Mouse (Mus musculus) forebrain, embryonic 12.5 days (tissue): ENCODE data around the gene Otud3. TPM values are rescaled to one million over a fixed set of nuclear protein-coding genes. Genes with fewer than 3 reads are reported as not detected.

Source experiments
- ATAC-seq: fragments of 200-750 bp; cut with Nextera tagmentation; 2 replicates; pipeline ENCODE4 v1.8.0; 2017; ENCODE audit warnings: moderate TSS enrichment; ENCODE audit not compliant: low FRiP score
- H3K27ac ChIP-seq: fragments of 300-500 bp; sonication (generic); 2 replicates; pipeline ENCODE4 v1.5.1; 2016; ENCODE audit warnings: mild to moderate bottlenecking
- H3K27me3 ChIP-seq: fragments of 300-500 bp; sonication (generic); 2 replicates; pipeline ENCODE4 v1.6.1; 2016; ENCODE audit warnings: mild to moderate bottlenecking
- H3K36me3 ChIP-seq: fragments of 300-500 bp; sonication (generic); replicated peaks from 2 replicates; pipeline ENCODE4 v1.6.1; 2016; ENCODE audit warnings: mild to moderate bottlenecking
- H3K4me1 ChIP-seq: fragments of 300-500 bp; sonication (generic); 2 replicates; pipeline ENCODE4 v1.6.1; 2016
- H3K4me2 ChIP-seq: fragments of 300-500 bp; sonication (generic); 2 replicates; pipeline ENCODE4 v1.6.1; 2016; ENCODE audit warnings: mild to moderate bottlenecking, moderate library complexity
- H3K4me3 ChIP-seq: fragments of 300-500 bp; sonication (generic); replicated peaks from 2 replicates; pipeline ENCODE4 v1.5.1; 2016; ENCODE audit warnings: mild to moderate bottlenecking
- H3K9ac ChIP-seq: fragments of 300-500 bp; sonication (generic); 2 replicates; pipeline ENCODE4 v1.6.1; 2016; ENCODE audit warnings: mild to moderate bottlenecking
- H3K9me3 ChIP-seq: fragments of 300-500 bp; sonication (generic); 2 replicates; pipeline ENCODE4 v1.6.1; 2016
- WGBS: fragments of 180-500 bp; shearing (Covaris S2); methylation state at CpG from one replicate; pipeline ENCODE4 v1.1.7; 2016; 5-methylcytosine and 5-hydroxymethylcytosine counted together
- polyA plus RNA-seq: library from polyadenylated mRNA; unstranded; fragments of >200 nt; fragmentation: Nextera tagmentation; extraction: Ambion mirVana; gene quantifications from 2 replicates; pipeline ENCODE4 v1.2.1, GENCODE M21; 2016

The Otud3 gene
- 3.5 and 4.0 TPM in 2 replicates for polyA plus RNA-seq

- Histone ChIP-seq H3K4me2 (peak within 1 kb of the TSS; percentile 90), H3K9me3 (0 out of 2 replicates have a peak, but pooled peaks cover 5% of the 10 kb centered on the region), H3K27ac (peak within 1 kb of the TSS; percentile 65), H3K27me3 (no peaks in the 10 kb centered on the region), H3K4me3 (peak within 1 kb of the TSS; percentile 87), H3K9ac (peak within 1 kb of the TSS; percentile 89), H3K4me1 (peaks cover 16% of the 10 kb centered on the region), H3K36me3 (peaks cover 4% of the 10 kb centered on the region)
- under 1% methylated on average over 36 of the region's 39 CpGs for WGBS
- ATAC-seq, result peak; percentile 93
These were observed at the start of gene Otud3 for GRCm38 (mm10) chr4:138913797-138914196. Gene Otud3 (minus strand): TSS chr4:138913945.

DNA sequence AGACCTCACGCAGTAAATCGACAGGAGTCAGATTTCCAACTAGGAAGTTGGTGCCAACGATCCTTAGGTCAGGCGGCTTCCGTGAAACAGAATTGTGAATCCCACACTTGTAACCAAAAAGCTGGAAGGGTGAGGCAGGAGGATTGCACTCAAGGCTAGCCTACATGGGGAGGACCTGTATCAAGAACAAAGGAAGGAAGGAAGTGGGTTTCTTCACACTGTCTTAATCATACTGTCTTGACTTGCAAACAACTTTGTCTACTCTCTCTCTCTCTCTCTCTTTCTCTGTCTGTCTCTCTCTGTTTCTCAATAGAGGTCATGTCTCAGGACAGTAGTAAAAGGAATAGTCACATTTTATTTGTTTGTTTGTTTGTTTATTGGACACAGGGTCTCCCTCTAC is 49.0 kb upstream of the Otud3 start:
- no peak overlapping the region for H3K27ac ChIP-seq
- no peak overlapping the region for H3K4me3 ChIP-seq
- no peak overlapping the region for H3K9ac ChIP-seq
- H3K4me2 ChIP-seq, result no peak overlapping the region
- no peaks in the 10 kb centered on the region for H3K4me1 ChIP-seq
- WGBS, result 95% methylated on average over 5 of the region's 5 CpGs
- no peaks in the 10 kb centered on the region for H3K9me3 ChIP-seq
- ATAC-seq, result no peak
- 0 out of 2 replicates have a peak, but pooled peaks cover 4% of the 10 kb centered on the region for H3K27me3 ChIP-seq
- no peaks in the 10 kb centered on the region for H3K36me3 ChIP-seq

DNA sequence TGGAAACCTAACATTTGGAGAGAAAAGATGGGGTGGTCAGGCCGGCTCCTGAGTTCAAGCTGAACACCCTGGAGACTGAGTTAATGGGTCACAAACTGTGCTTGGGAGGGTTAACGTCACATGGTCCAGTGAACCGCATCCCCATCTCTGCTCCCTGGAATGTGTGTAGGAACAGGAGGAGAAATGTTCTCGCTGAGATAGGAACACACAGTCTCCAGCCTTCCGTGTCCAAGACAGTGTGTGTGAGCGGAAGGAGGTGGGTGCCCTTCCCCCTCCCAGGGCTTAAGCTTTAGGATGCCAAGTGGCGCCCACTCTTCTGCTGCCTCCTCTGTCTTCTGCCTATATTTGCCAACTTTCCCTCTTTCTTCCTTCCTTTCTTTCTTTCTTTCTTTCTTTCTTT is 46.2 kb upstream of the Otud3 start:
- Histone ChIP-seq H3K9ac (no peak overlapping the region), H3K36me3 (no peaks in the 10 kb centered on the region), H3K9me3 (no peaks in the 10 kb centered on the region), H3K27me3 (0 out of 2 replicates have a peak, but pooled peaks cover 4% of the 10 kb centered on the region), H3K27ac (no peak overlapping the region), H3K4me3 (no peak overlapping the region), H3K4me1 (no peaks in the 10 kb centered on the region), H3K4me2 (no peak overlapping the region)
- ATAC-seq, result no peak
- 83% methylated on average over 7 of the region's 7 CpGs for WGBS

DNA sequence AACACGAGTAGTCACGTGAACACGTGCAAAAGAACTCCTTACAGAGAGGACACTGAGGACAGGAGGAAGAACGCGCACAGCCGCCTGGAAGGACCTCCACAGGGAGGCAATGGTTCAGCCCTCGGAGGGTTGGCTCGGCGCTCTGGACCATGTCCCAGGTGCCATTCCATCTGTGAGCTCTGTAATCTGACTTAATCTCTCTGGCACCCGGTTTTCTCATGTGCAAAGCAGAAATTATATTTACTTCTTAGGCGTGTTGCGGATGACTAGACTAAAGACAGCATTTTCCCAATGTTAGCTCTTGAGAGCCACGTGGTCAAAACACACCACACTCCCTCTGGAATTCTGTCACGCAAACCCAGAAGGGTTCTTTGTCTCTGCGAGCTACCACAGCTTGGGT is 45.4 kb upstream of the Otud3 start:
- H3K4me3 ChIP-seq, result no peak overlapping the region
- no peak overlapping the region for H3K27ac ChIP-seq
- H3K27me3 ChIP-seq, result 0 out of 2 replicates have a peak, but pooled peaks cover 4% of the 10 kb centered on the region
- whole genome bisulfite sequencing, result 86% methylated on average over 15 of the region's 15 CpGs
- no peak overlapping the region for H3K9ac ChIP-seq
- no peak overlapping the region for H3K4me2 ChIP-seq
- no peaks in the 10 kb centered on the region for H3K4me1 ChIP-seq
- no peaks in the 10 kb centered on the region for H3K9me3 ChIP-seq
- no peak for ATAC-seq
- no peaks in the 10 kb centered on the region for H3K36me3 ChIP-seq

- Histone ChIP-seq H3K4me1 (no peaks in the 10 kb centered on the region), H3K4me2 (no peak overlapping the region), H3K4me3 (no peak overlapping the region), H3K9me3 (no peaks in the 10 kb centered on the region), H3K27ac (no peak overlapping the region), H3K36me3 (no peaks in the 10 kb centered on the region), H3K9ac (no peak overlapping the region), H3K27me3 (0 out of 2 replicates have a peak, but pooled peaks cover 4% of the 10 kb centered on the region)
- WGBS, result 90% methylated on average over 9 of the region's 9 CpGs
- no peak for ATAC-seq
These were observed 44.9 kb upstream of the Otud3 start for GRCm38 (mm10) chr4:138958612-138959011.

GRCm38 (mm10) chr4:138948257-138948656 is 34.5 kb upstream of the Otud3 start:
- Histone ChIP-seq H3K4me2 (no peak overlapping the region), H3K27ac (no peak overlapping the region), H3K4me3 (no peak overlapping the region), H3K9me3 (no peaks in the 10 kb centered on the region), H3K4me1 (no peaks in the 10 kb centered on the region), H3K27me3 (no peaks in the 10 kb centered on the region), H3K9ac (no peak overlapping the region), H3K36me3 (no peaks in the 10 kb centered on the region)
- ATAC-seq, result no peak
- 93% methylated on average over 2 of the region's 2 CpGs for WGBS

DNA sequence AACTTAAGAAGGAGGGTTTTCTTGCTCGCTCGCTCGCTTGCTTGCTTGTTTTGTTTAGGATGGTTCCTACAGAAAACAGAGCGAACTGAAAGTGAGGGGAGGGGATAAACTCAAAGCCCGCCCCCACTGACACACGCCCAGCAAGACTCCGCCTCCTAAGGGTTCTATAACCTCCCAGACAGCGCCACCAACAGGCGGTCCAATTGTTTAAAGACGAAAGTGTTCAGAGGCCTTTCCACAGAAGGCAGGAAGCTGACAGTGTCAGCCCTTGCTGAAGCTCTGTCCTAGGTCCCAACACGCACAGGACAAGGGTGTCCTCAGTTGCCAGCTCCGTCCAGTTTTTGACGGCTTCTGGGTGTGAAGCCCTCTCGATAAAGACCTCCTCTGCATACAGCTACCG is 30.0 kb upstream of the Otud3 start:
- no peak for ATAC-seq
- WGBS, result 28% methylated on average over 15 of the region's 15 CpGs

GRCm38 (mm10) chr4:138941966-138942365 is 28.2 kb upstream of the Otud3 start:
- no peak overlapping the region for H3K4me2 ChIP-seq
- no peaks in the 10 kb centered on the region for H3K27me3 ChIP-seq
- no peak overlapping the region for H3K27ac ChIP-seq
- no peaks in the 10 kb centered on the region; the same call in 1 of the 2 replicates for H3K4me1 ChIP-seq
- H3K36me3 ChIP-seq, result no peaks in the 10 kb centered on the region
- H3K9me3 ChIP-seq, result no peaks in the 10 kb centered on the region
- no peak overlapping the region for H3K4me3 ChIP-seq
- ATAC-seq, result no peak
- H3K9ac ChIP-seq, result no peak overlapping the region
- 66% methylated on average over 6 of the region's 6 CpGs for WGBS

More for the DNA sequence above, 30.0 kb upstream of the Otud3 start:
- Histone ChIP-seq H3K36me3 (no peaks in the 10 kb centered on the region), H3K27me3 (no peaks in the 10 kb centered on the region), H3K27ac (no peak overlapping the region), H3K9ac (no peak overlapping the region), H3K4me1 (no peaks in the 10 kb centered on the region; the same call in 1 of the 2 replicates), H3K9me3 (no peaks in the 10 kb centered on the region), H3K4me3 (no peak overlapping the region), H3K4me2 (no peak overlapping the region)

GRCm38 (mm10) chr4:138941401-138941800 is 27.7 kb upstream of the Otud3 start:
- H3K27me3 ChIP-seq, result no peaks in the 10 kb centered on the region

DNA sequence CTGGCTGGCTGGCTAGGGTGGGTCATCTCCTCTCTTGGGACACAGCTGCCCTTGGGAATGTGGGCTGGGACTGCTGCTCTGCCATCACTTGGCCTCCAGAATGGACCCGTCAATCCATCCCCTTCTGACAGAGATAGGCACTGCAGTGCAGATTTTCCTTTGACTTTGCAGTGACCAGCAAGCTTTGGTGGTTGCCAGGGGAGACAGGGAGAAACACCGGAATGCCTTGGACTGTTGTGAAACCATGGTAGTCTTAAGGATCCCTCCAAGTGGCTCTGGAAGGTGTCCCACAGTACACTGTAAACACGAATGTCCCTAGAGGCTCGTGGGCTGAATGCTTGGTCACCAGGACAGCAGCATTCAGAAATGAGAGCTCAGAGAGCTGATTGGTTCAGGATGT is 25.7 kb upstream of the Otud3 start:
- H3K27me3 ChIP-seq, result no peaks in the 10 kb centered on the region
- no peak for ATAC-seq
- H3K36me3 ChIP-seq, result no peaks in the 10 kb centered on the region
- H3K4me1 ChIP-seq, result no peaks in the 10 kb centered on the region; the same call in 1 of the 2 replicates
- H3K9me3 ChIP-seq, result no peaks in the 10 kb centered on the region
- no peak overlapping the region for H3K4me3 ChIP-seq
- H3K27ac ChIP-seq, result no peak overlapping the region
- H3K4me2 ChIP-seq, result no peak overlapping the region
- no peak overlapping the region for H3K9ac ChIP-seq
- 75% methylated on average over 4 of the region's 4 CpGs for WGBS

More at GRCm38 (mm10) chr4:138941401-138941800, 27.7 kb upstream of the Otud3 start:
- H3K4me3 ChIP-seq, result no peak overlapping the region
- WGBS, result 42% methylated on average over 7 of the region's 7 CpGs
- H3K9me3 ChIP-seq, result no peaks in the 10 kb centered on the region
- H3K36me3 ChIP-seq, result no peaks in the 10 kb centered on the region
- no peaks in the 10 kb centered on the region; the same call in 1 of the 2 replicates for H3K4me1 ChIP-seq
- H3K9ac ChIP-seq, result no peak overlapping the region
- H3K4me2 ChIP-seq, result no peak overlapping the region
- ATAC-seq, result no peak
- H3K27ac ChIP-seq, result no peak overlapping the region

DNA sequence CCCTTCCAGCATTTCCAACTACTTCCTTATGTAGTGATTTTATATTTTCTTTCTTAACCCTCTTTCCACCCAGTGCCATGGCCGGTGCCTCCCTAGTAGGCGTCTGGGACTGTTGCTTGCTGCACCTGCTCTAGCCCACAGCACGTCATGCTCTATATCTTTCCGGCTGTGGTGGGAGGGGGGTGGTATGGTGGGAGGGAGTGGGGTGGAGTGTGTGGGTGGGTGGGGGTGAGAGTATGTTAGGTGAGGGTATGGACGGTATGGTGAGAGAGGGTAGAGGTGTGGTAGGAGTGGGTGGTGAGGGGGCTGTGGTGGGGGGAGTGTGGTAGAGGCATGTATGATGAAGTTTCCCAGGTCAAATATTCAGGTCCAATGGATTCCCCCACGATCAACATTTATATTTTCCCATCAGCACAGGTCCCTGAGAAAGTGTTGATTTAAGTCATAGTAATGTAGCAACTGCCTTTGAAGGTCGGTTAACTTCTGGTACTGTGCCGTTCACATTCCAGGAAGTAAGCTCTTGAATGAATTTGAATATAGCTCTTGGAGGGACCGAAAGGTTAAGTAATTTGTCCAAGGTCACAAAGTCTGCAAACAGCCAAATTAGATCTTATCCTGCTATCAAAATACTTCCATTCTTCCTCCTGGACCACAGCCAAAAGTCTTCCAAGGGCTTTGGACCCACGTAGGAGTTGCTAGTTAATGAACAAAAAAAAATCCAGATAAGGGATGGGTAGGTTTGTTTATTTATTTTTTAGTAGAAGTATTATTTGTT is 24.9 kb upstream of the Otud3 start:
- Histone ChIP-seq H3K36me3 (no peaks in the 10 kb centered on the region), H3K4me2 (no peak overlapping the region), H3K27me3 (no peaks in the 10 kb centered on the region), H3K9ac (no peak overlapping the region), H3K27ac (no peak overlapping the region), H3K4me3 (no peak overlapping the region), H3K4me1 (no peaks in the 10 kb centered on the region; the same call in 1 of the 2 replicates), H3K9me3 (no peaks in the 10 kb centered on the region)
- WGBS, result 80% methylated on average over 10 of the region's 10 CpGs
- no peak for ATAC-seq

GRCm38 (mm10) chr4:138934456-138935145 is 20.9 kb upstream of the Otud3 start:
- H3K9ac ChIP-seq, result no peak overlapping the region
- no peaks in the 10 kb centered on the region for H3K36me3 ChIP-seq
- WGBS, result 88% methylated on average over 11 of the region's 11 CpGs
- no peak overlapping the region for H3K4me2 ChIP-seq
- no peak for ATAC-seq
- no peaks in the 10 kb centered on the region for H3K9me3 ChIP-seq
- H3K27ac ChIP-seq, result no peak overlapping the region
- H3K4me1 ChIP-seq, result no peaks in the 10 kb centered on the region
- no peaks in the 10 kb centered on the region for H3K27me3 ChIP-seq
- H3K4me3 ChIP-seq, result no peak overlapping the region
